Mouse (Mus musculus) kidney, embryonic 16.5 days (tissue): ENCODE results near the gene Gtf3c5. TPM values are rescaled to one million over a fixed set of nuclear protein-coding genes. Genes with fewer than 3 reads are reported as not detected.
A peak's percentile ranks its signal among the peaks of the same experiment; 100 is the strongest.

Experiments used
- ATAC-seq: fragments of 200-750 bp; cut with Nextera tagmentation; 2 replicates; pipeline ENCODE4 v1.8.0; 2017; ENCODE audit warnings: moderate TSS enrichment; ENCODE audit not compliant: low FRiP score, low TSS enrichment
- H3K27ac ChIP-seq: fragments of 300-500 bp; sonication (generic); 2 replicates; pipeline ENCODE4 v1.5.1; 2014; ENCODE audit warnings: low read length
- H3K27me3 ChIP-seq: fragments of 300-500 bp; sonication (generic); 2 replicates; pipeline ENCODE4 v1.6.1; 2014; ENCODE audit warnings: low read length, control low read depth, mixed read lengths; ENCODE audit not compliant: insufficient read depth
- H3K36me3 ChIP-seq: fragments of 300-500 bp; sonication (generic); 2 replicates; pipeline ENCODE4 v1.6.1; 2014; ENCODE audit warnings: low read length, control low read depth, mixed read lengths; ENCODE audit not compliant: insufficient read depth
- H3K4me1 ChIP-seq: fragments of 300-500 bp; sonication (generic); 2 replicates; pipeline ENCODE4 v1.6.1; 2014; ENCODE audit warnings: low read length, control low read depth, mixed read lengths; ENCODE audit not compliant: insufficient read depth
- H3K4me2 ChIP-seq: fragments of 300-500 bp; sonication (generic); replicated peaks from 2 replicates; pipeline ENCODE4 v1.6.1; 2014; ENCODE audit warnings: low read depth, low read length
- H3K4me3 ChIP-seq: fragments of 300-500 bp; sonication (generic); 2 replicates; pipeline ENCODE4 v1.5.1; 2014; ENCODE audit warnings: mild to moderate bottlenecking, low read length
- H3K9ac ChIP-seq: fragments of 300-500 bp; sonication (generic); replicated peaks from 2 replicates; pipeline ENCODE4 v1.6.1; 2014; ENCODE audit warnings: low read length
- H3K9me3 ChIP-seq: fragments of 300-500 bp; sonication (generic); 2 replicates; pipeline ENCODE4 v1.6.1; 2016; ENCODE audit warnings: low read length, control low read depth
- WGBS: fragments of 180-500 bp; shearing (Covaris S2); extraction: QIAGEN DNeasy Blood & Tissue Kit; methylation state at CpG from one replicate; pipeline ENCODE4 v1.1.7; 2014; 5-methylcytosine and 5-hydroxymethylcytosine counted together
- polyA plus RNA-seq: library from polyadenylated mRNA; unstranded; fragments of >200 nt; fragmentation: Nextera tagmentation; extraction: Ambion mirVana; gene quantifications from 2 replicates; pipeline ENCODE4 v1.2.1, GENCODE M21; 2015

The Gtf3c5 gene
- polyA plus RNA-seq, 1 experiment from 2014 or later = 48.5 TPM

DNA sequence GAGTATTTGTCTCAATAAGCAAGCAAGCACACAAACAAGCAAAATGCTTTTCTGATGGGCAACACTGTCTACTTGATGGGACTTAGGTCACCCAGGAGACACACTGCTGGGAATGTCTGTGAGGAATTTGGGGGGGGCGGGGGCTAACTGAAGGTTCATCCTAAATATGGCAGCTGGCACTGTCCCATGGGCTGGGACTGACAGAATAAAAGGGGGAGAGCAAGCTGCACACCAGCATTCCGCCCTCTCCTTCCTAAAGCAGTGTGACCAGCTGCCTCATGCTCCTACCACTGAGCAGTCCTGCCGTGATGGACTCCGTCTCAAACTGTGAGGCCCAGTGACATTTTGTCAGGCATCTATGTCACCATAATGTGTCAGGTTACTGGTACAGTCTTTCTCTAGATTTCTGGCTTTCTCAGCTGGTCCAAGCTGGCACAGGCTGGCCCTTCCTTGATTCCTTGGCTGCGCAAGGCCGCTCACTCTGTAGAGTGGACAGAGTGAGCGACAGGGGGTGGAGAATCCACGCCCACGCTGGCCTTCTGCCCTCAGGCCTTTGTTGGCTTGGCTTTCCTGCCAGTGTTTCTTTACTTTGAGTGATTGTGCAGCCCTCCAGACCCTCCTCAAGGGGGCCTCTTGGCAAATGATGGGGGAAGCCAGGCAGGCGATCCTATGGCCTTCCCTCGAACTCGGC is 27.3 kb upstream of the Gtf3c5 start:
- no peak overlapping the region for H3K9ac ChIP-seq
- no peaks in the 10 kb centered on the region for H3K36me3 ChIP-seq
- H3K9me3 ChIP-seq = no peaks in the 10 kb centered on the region
- no peak overlapping the region for H3K4me2 ChIP-seq
- H3K27ac ChIP-seq = no peak overlapping the region
- H3K4me3 ChIP-seq = no peak overlapping the region
- ATAC-seq = no peak
- 77% methylated on average over 12 of the region's 12 CpGs for WGBS
- H3K4me1 ChIP-seq = peaks cover 13% of the 10 kb centered on the region
- no peaks in the 10 kb centered on the region for H3K27me3 ChIP-seq

DNA sequence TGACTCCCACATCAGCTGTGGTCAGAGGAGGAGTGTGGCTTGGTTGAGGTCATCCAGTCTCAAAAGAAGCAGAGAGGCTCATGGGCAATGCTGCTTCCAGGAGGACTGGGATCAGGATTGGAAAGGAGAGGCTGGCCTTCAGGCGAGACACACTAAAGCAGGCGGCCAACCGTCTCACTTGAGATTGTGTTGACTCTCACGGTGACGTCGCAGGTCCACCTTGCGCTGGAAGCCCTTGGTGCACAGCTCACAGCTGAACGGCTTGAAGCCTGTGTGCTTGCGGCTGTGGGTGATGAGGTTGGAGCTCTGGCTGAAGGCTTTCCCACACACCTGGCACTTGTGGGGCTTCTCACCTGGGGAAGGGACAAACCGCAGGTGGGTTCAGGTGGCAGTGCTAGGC is 26.3 kb upstream of the Gtf3c5 start:
- WGBS = 62% methylated on average over 10 of the region's 10 CpGs
- no peaks in the 10 kb centered on the region for H3K36me3 ChIP-seq
- H3K27ac ChIP-seq = no peak overlapping the region
- H3K9ac ChIP-seq = no peak overlapping the region
- no peak overlapping the region for H3K4me3 ChIP-seq
- peaks cover 16% of the 10 kb centered on the region for H3K4me1 ChIP-seq
- ATAC-seq = no peak
- no peak overlapping the region for H3K4me2 ChIP-seq
- H3K9me3 ChIP-seq = no peaks in the 10 kb centered on the region
- H3K27me3 ChIP-seq = no peaks in the 10 kb centered on the region

DNA sequence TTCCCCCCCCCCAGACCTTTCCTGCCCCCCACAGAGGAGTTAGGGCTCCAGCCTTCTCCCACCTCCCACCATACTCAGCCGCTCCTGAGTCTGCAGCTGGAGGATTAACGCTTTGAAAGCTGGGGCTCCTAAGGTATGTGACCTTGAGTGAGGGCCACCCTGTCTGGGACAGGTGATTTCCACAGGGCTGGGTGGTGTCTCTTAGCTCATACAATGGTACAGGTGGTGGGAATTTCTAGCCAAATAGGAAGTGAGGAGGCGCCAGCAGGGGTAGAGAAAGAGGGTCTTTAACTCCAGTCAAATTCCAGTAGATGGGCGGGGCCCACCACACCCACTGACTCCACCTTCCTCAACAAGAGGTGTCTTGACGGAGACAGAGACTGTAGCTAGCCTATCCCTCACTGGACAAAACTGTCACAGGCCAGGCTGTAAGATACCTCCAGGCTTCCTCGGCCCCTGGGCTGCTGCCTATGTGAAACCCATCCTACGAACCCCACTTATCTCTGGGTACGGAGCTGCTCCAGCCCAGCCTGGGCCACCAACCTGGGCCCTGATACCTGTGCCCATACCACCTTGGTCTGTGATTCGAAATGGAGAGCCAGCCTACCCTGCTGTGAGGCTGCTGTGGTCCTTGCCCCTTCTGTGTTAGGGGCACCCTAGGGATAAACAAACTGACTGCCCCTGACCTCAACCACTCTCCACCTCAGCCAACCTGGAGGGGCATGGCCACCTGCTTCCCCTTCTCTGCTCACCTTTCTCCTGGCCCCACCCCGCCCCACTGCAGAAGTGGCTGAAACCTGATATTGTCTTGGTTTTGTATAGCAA is 24.0 kb upstream of the Gtf3c5 start:
- WGBS = 42% methylated on average over 10 of the region's 10 CpGs
- no peak overlapping the region for H3K4me3 ChIP-seq
- peaks cover 16% of the 10 kb centered on the region for H3K4me1 ChIP-seq
- H3K4me2 ChIP-seq = no peak overlapping the region
- H3K27me3 ChIP-seq = no peaks in the 10 kb centered on the region
- H3K36me3 ChIP-seq = no peaks in the 10 kb centered on the region
- no peak overlapping the region for H3K27ac ChIP-seq
- no peak for ATAC-seq
- H3K9me3 ChIP-seq = no peaks in the 10 kb centered on the region
- no peak overlapping the region for H3K9ac ChIP-seq

DNA sequence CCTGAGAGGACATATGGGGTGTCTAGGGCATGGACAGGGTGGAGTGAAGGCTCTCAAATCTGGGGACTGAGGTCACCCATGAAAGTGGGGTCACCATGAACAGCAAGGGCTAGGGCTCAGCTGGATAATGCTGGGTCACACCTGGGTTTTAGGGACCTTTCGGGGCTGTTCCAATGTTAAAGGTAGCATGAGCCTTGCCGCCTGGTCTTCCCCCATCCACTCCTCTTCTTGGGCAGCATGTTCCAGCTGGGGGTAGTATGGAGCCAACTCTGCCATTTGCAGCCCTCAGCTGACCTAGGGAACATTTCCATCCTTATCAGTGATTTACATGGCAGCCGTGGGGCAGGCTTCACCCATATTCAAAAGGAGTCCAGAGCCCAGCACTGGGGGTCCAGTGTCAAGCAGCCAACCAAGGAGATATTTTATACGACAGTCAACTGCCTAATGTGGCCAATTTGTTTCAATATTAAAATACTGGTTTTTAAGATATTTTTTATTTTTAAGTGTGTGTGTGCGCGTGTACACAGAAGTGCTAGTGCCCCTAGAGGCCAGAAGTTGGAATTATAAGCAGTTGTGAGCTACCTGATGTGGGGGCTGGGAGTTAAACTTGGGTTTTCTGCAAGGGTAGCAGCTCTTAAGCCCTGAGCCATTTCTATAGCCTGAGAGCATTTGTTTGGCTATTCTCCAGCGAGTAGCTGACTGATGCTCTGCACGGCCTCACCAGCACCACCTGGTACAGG is 23.2 kb upstream of the Gtf3c5 start:
- no peak for ATAC-seq
- no peaks in the 10 kb centered on the region for H3K36me3 ChIP-seq
- peaks cover 16% of the 10 kb centered on the region for H3K4me1 ChIP-seq
- no peak overlapping the region for H3K4me2 ChIP-seq
- WGBS = 62% methylated on average over 8 of the region's 8 CpGs
- no peak overlapping the region for H3K27ac ChIP-seq
- no peak overlapping the region for H3K9ac ChIP-seq
- no peaks in the 10 kb centered on the region for H3K9me3 ChIP-seq
- H3K27me3 ChIP-seq = no peaks in the 10 kb centered on the region
- H3K4me3 ChIP-seq = no peak overlapping the region

DNA sequence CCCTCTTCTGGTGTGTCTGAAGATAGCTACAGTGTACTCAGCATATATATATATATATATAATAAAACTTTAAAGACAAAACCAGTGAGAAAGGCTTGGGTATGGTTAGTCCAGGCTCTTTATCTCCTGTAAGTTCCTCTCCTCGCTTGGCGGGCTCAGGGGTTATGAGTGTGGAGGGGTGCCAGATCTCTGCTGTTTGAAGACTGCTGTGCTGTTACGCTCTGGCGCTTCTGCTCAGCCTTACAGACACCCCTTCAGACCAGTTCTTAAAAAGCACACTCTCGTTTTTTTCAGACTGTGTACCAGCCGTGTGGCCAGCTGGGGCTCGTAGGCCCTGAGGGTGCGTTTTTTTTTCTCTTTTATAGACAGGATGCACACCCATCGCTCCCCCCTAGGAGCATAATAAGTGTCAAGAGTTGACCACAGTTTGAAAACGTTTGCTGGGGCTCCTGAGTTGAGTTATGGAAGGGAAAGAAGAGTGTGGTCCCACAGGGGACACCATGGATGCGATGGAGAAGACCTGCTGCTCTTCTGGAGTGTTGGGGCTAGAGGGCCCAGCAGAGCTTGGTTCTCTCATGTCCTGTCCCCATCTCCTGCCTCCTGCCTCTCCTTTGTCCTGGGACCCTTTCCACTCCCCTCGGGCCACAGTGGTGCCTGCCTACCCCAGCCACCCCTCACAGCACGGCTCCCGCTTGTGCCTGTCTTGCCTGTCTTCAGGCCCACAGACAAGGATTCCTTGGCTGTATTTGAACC is 22.4 kb upstream of the Gtf3c5 start:
- peak; percentile 64 for ATAC-seq
- 37% methylated on average over 14 of the region's 14 CpGs for WGBS
- no peaks in the 10 kb centered on the region for H3K27me3 ChIP-seq

DNA sequence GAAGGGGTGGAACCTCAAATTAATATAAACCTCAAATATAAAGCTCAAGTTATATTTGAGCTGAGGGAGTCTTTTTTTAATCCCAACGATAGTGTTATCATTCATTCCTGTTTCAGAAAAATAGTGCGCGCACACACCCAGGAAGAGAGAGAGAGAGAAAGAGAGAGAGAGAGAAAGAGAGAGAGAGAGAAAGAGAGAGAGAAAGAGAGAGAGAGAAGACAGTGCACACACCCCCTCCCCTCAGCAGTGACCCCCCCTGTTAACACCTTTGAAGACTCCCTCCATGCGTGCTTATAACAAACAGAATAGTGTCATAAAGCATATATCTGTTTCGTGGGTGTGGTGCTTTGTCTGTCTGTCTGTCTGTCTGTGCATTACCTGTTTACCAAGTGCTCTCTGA is 20.0 kb upstream of the Gtf3c5 start:
- 93% methylated on average over 5 of the region's 5 CpGs for WGBS
- peaks cover 11% of the 10 kb centered on the region for H3K4me1 ChIP-seq
- H3K27me3 ChIP-seq = no peaks in the 10 kb centered on the region

More for the DNA sequence above, 22.4 kb upstream of the Gtf3c5 start:
- no peaks in the 10 kb centered on the region for H3K9me3 ChIP-seq
- H3K4me3 ChIP-seq = no peak overlapping the region
- no peak overlapping the region; the same call in 1 of the 2 replicates for H3K27ac ChIP-seq
- peaks cover 11% of the 10 kb centered on the region for H3K4me1 ChIP-seq
- no peaks in the 10 kb centered on the region for H3K36me3 ChIP-seq
- no peak overlapping the region for H3K4me2 ChIP-seq
- H3K9ac ChIP-seq = no peak overlapping the region

DNA sequence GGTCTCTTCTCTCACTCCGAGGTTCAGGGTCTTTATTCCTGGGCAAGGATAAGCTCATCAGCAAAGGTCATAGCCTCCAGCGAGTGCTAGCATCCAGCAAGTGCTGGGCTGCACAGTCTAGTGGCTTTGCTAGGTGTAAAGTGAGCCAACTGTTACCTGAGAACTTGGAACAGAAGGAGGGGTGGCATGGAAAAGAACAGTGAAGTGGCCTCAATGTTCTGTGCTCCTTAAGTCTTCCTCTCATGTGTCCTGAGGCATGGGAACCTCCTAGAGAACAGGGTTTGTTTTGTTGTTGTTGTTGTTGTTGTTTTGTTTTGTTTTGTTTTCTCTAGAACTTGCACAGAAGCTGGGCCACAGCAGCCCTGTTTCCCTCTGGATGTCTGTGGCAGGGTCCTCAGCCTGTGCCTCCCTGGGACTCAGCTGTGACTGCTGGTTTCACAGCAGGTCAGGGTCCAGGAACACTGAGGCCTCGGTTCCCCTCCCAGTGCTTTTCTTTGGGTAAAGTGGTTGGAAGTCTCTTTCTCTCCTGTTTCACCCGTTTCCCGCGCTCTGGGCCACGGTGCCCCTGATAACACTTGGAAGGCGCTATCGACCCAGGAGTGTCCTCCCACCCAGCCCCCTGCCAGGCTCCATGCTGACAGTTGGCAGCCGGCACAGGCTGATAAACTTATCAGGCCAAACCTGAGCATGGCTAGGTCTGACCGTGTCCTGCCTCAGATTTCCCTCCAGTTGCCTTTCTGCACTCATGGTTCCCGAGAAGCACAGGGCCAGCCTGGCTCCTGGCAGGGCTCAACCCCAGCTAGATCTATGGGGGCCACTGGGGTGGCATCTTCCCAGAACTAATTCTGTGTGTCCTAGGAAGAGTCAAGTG is 18.4 kb upstream of the Gtf3c5 start:
- Histone ChIP-seq H3K9ac (no peak overlapping the region), H3K4me3 (no peak overlapping the region), H3K27me3 (no peaks in the 10 kb centered on the region), H3K9me3 (0 out of 2 replicates have a peak, but pooled peaks cover 2% of the 10 kb centered on the region), H3K27ac (no peak overlapping the region), H3K4me1 (peaks cover 7% of the 10 kb centered on the region), H3K4me2 (no peak overlapping the region), H3K36me3 (no peaks in the 10 kb centered on the region)
- WGBS = 45% methylated on average over 12 of the region's 12 CpGs
- ATAC-seq = peak; percentile 19; the same call in 1 of the 2 replicates

More for the DNA sequence above, 20.0 kb upstream of the Gtf3c5 start:
- Histone ChIP-seq H3K9ac (no peak overlapping the region), H3K4me2 (no peak overlapping the region), H3K27ac (no peak overlapping the region), H3K4me3 (no peak overlapping the region), H3K9me3 (no peaks in the 10 kb centered on the region), H3K36me3 (no peaks in the 10 kb centered on the region)
- no peak for ATAC-seq

DNA sequence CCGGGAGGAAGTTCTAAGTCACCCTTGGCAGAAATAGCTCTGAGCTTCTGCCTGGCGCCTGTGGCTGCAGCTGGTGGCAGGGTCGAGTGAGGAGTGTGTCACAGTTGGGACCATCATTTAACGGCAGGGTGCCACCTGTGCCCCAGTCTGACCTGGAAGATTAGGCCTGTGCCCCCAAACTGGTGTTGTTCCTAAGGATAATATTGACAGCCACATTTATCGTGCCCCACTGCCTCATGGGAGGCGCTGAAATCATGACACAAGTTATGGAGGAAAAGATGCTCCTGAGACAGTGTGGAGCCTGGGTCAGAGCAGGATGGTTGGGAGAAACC is 16.0 kb upstream of the Gtf3c5 start:
- Histone ChIP-seq H3K27me3 (no peaks in the 10 kb centered on the region), H3K27ac (no peak overlapping the region), H3K9ac (no peak overlapping the region), H3K4me1 (no peaks in the 10 kb centered on the region), H3K4me2 (no peak overlapping the region), H3K36me3 (no peaks in the 10 kb centered on the region), H3K4me3 (no peak overlapping the region), H3K9me3 (0 out of 2 replicates have a peak, but pooled peaks cover 2% of the 10 kb centered on the region)
- ATAC-seq = no peak
- 67% methylated on average over 6 of the region's 6 CpGs for WGBS
